Mouse (Mus musculus): Measurements from ENCODE around the gene Samd4.

The Samd4 gene

DNA sequence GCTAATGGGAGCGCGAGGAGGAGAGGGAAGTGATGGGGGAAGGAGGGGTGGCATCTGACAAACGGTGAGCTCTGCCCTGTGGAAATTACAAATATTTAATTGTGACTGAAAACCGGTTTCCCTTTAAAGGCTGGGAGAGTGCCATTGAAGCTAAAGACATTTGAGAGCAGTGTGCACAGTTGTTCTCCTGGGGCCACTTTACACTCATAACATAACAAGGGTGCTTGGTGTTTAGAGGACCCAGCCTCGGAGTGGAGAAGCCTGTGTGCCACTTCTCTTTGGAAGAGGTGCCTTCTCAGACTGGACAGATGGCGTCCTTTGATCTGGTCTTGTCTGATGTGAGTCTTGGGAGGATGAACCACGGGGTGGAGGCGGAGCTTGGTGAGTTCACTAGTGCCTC is 26.2 kb downstream of the Samd4 start:
- no peak for DNase-seq (ENCODE audit: extremely low spot score)

DNA sequence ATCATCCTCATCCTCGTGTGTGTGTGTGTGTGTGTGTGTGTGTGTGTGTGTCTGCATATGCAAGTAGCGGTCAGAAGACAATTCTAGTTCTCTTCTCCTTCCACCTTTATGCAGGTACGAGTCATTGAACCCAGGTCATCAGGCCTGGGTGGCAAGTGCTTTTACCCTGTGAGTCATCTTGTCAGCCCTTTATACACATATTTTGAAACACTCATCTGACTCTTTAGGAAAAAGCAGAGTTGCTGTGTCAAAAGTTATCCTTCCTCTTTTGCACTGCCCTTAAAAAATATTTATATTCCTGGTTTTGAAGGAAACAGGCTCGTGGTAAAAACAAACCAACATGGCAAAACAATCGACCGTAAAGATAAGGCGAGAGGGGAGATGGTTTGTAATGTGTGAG is 29.8 kb downstream of the Samd4 start:
- DNase-seq (ENCODE audit: extremely low spot score) = no peak

DNA sequence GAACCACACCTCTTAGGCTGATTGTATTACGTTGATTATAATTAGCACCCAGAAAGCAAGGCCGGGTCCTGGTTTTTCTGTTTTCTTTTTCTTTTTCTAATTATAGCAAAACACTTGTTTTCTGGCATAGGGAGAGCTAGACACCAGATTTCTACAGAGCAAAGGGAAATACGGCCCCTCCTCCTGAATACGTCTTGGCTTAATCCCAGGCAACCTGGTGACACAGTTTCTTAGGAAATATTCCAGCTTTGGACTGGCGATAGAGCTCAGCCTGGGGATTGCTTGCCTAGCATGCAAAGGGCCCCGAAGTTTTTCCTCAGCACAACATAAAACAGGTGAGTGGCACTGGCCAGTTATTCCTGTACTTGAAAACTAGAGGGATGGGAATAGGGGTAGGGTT is 31.7 kb downstream of the Samd4 start:
- no peak for DNase-seq (ENCODE audit: extremely low spot score)

DNA sequence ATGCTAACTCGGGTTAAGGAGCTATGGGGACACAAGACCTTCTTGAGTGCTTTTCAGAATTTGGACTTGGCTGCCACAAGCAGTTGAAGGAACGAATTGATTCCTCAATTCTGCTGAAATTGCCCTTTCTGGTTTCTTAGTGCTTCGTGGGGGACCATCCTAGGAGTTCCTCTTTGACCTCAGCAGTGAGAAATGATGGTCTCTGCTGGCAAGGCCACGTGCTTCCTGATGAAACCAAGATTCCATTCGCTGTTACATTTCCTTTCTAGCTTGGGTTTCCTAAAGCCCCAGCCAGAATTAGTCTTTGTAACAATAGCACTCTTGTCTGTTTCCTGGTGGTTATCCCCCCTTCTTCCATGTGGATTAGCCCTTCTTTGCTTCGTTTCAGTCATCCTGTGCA is 32.9 kb downstream of the Samd4 start:
- no peak for DNase-seq (ENCODE audit: extremely low spot score)

DNA sequence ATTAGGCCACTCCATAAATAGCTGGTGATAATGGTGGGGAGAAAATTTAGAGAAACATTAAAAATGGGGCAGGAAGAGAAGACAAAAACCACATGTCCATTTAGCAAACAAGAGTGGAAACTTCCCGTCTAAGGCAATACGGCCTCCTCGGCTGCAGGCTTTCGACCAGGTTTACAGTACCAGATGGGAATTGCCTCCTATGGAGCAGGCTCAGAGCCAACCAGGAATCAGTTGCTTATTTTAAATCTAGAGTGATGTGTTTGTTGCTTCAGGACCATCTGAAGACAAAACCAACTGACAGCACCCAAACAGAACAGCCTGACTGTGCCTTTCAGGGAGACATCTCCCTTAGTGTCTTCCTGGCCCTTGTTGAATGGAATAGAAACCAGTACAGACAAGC is 33.9 kb downstream of the Samd4 start:
- no peak for DNase-seq (ENCODE audit: extremely low spot score)

DNA sequence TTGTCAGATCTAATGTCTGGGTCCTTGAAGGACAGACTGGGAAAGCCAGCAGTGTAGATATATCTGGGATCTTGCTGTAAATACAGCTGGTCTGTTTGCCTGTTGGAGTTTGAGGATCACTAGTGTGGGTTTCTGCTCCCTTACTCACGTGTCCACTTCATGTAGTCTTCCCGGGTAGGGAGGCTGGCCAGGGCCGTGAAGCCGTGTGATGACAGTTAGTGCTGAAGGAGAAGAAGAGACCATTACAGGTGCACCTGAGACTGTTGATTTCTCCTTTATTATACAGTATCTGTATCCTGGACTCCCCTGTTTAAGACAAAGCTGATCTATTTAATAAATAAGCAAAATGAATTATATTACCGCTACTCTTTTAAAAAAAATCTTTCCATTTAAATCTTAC is 34.5 kb downstream of the Samd4 start:
- no peak for DNase-seq (ENCODE audit: extremely low spot score)

DNA sequence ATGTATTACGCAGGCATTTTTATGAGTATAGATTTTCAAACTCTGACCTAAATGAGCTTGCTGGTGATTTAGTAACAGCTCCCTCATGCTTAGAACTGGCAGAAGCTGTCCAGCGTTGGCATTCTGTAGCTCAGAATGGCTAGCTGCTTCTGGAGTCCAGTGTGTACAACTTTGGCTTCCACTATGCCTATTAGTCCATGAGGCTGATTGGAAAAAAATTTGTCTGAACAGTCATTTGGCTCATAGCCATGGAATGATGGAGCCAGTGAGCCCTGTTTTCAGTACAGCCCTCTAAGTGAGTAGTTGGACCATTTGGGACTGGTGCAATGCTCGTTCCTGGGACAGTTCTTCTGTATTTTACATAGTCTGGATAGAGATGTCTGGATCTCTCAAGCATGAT is 34.9 kb downstream of the Samd4 start:
- no peak for DNase-seq (ENCODE audit: extremely low spot score)

DNA sequence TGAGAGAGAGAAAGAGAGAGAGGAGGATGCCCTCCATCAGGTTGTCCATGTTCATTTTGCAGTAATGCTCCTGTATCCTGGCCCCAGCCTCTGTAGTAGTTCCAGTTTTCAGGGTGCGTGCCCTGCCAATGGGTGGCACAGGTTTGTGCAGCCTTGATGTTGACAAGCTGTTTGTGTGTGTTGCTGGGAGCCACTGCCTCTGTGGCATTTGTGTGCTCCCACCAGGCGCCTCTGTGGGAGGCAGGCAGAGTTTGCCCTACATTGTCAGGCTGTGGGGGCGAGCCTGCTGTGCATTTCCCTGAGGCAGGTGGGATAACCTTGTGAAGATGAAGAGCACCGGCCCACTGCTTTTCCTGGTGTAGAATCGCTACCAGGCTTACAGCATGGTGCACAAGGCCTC is 37.8 kb downstream of the Samd4 start:
- no peak for DNase-seq (ENCODE audit: extremely low spot score)

DNA sequence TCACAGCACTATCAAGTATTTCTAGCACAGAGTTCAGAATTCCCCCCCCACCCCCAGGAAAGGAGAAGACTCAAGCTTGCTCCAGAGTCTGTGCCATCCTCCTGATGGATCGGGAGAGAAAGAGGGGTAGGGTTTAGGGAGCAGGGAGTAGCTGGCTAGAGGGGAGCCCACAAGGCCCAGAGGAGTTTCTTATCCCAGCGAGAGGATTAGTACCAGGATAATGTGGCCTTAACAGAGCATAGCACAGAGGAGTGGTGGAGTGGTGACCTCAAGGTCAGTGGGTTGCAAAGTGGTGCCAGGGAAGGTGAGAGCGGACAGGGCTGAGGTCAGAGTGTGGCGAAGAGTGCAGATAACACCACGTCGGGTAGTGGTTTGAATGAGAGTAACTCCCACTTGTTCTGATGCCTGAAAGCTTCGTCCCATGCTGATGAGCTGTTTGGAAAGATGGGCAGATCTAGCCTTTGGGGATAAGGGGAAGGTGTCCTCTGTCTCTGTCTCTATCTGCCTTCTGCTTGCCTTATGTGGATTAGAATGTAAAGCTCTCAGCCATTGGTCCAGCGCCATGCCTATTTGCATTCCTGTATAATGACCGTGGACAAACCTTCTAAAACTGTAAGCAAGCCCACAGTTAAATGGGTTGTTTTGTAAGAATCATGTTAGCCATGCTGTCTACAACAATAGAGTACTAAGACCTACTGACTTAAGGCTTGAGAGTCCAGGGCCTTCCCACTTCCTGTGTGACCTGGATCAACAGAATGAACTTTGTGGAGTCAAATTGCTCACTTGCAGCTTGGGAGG is 38.7 kb downstream of the Samd4 start:
- DNase-seq (ENCODE audit: extremely low spot score) = peak; percentile 19

DNA sequence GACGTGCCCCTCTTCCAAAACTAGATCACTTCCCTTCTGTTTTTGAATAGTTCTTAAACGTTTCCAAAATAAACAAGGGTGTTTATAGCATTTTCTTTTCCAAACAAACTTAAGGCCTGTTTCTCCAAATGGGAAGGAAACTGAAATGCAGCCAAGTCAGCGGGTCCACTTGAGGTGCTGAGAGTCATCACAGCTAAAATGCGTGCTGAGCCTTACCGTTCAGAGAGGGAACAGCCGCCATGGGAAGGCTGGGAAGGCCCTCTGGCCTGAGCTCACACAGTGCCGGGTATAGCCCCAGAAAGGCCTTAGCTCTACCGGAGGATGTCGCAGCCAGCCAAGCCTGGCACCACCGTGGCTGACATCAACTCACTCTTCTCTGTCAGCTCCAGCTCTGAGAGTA is 41.3 kb downstream of the Samd4 start:
- DNase-seq (ENCODE audit: extremely low spot score) = no peak

DNA sequence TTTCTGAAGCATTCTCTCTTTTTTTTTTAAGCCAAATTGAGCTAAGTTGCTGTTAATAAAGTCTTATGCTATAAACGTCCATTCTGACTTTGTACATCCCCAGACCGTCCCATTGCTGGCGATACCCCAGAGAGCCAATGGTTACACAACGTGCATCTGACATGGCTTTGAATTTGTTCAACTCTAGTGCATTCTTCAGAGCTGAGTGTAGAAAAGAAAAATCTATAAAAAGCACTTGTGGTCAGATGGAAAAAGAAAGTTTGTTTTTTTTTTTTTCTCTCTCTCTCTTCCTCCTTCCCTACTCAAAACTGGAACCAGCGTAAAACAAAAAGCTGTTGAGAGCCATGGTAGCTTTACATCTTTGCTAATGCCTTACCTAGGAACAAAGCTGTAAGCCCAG is 41.8 kb downstream of the Samd4 start:
- DNase-seq (ENCODE audit: extremely low spot score) = no peak

DNA sequence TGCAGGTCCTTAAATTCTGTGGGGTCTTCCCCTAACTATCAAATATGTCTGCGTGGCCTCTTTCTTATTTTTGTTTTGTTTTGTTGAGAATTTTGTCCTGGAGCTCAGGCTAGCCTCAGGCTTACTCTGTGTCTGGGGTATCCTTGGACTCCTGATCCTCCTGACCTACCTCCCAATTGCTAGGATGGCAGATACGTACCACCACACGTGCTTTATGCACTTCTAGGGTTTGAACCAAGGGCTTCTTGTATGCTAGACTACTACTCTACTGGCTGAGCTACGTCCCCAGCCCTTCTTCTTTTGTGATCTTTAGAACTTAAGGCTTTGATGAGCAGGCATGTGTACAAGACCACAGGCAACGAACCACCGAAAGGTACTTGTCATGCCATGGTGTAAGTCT is 45.9 kb downstream of the Samd4 start:
- DNase-seq (ENCODE audit: extremely low spot score) = no peak

DNA sequence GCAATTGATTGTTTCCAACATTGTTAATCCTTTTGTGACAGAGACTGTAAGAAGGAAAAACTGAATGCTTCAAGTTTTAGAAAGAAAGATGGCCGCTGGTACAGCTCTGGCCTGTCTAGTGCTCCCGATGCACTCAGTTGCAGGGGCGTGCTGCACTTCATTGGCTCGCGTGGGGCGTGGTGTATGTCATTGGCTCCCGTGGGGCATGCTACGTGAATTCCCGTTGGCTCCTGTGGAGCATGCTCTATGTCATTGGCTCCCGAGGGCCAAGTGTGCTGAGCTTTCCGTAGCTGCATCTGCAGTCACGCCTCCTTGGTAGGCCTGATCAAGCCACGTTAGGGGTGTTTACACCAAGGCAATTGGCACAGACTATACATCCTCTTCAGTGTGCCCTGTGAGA is 49.5 kb downstream of the Samd4 start:
- DNase-seq (ENCODE audit: extremely low spot score) = no peak

DNA sequence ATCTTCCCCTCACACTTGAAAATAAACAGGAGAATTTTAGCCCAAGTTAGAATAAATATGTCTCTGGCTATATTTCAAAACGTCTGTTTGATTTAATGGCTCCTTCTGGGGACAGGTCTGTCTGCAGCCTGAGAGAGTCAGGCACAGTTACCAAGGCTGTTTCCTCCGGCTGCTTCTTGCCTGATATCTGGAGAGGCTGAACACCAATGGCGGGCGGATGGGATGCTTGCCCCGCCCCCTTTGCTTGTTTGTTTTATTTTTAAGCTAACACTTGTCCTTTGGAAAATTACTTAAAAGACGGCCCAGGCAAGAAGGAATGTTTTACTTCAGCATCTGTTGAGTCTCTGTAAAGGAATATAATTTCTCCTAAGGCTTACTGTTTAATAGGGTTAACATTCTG is 50.1 kb downstream of the Samd4 start:
- no peak for DNase-seq (ENCODE audit: extremely low spot score)

DNA sequence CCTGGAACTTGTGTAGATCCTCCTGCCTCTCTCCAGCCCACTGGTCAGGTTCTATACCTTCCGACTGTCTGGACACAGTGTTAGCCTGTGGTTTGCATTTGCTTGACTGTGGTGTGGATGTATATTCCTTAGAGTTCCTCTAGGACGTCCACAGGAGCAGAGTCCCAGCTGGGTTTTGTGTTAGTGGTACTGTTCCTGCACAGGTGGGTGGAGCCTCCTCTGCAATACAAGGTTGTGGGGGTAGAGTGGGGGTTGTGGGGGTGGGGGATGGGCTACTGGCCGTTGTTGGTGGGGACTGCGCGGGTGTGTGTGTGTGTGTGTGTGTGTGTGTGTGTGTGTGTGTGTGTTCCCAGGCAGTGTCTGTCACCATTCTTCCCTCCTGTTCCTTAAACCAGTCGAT is 58.4 kb downstream of the Samd4 start:
- no peak for DNase-seq (ENCODE audit: extremely low spot score)

DNA sequence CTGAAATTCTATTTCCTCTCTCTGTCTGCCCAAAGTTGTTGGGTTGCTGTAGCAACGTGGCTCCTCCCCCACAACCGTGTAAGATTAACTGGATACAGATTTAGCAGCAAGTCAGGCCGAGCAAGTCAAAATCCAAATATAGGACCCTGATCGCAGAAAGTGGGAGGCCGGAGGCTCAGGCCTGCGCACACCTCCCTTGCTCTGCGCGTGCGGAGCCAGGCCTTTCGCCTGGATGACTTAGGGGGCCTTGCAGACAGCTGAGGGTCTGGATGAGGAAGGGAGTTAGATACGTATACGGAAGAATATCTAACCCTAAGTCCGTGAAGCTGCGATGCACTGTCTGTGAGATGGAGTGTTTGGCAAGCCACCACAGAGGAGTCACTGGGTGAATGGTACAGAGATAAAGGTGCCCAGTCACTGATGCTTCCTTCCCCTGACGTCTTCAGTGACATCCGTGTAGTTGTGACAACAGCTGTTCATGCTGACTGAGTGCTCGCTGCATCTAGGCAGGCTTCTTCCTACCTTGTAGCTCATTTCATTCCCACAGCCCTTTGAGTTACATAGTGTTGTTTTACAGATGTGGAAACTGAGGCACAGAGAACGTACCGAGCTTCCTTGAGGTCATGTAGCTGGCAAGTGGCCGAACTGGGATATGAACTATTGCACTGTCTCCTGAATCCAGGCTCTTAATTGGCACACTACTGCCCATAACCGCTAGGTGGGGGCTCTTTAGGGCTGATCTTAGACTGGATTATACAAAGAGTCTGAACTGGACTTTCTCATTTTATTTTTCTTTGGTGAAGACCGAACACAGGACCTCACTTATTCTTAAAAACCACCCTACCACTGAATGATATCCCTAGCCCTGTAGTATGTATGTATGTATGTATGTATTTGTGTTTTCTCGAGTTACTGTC is 59.5 kb downstream of the Samd4 start:
- DNase-seq (ENCODE audit: extremely low spot score) = no peak

DNA sequence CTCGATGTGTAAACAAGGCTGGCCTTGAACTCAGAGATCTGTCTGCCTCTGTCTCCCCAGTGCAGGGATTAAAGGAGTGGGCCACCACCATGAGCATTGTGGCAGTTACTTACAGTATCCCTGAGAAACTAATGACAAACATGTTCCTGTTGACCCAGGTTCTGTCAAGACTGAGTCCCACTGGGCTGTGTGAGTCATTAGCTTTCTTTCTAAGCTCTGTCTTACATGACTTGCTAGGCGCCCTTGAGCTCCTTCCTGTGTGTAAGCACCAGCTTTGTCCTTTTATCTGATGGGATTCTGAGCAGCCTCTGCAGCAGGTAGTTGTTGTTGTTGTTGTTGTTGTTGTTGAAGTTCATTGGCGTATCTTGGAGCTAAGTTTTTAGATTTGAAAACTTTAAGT is 61.8 kb downstream of the Samd4 start:
- DNase-seq (ENCODE audit: extremely low spot score) = no peak

DNA sequence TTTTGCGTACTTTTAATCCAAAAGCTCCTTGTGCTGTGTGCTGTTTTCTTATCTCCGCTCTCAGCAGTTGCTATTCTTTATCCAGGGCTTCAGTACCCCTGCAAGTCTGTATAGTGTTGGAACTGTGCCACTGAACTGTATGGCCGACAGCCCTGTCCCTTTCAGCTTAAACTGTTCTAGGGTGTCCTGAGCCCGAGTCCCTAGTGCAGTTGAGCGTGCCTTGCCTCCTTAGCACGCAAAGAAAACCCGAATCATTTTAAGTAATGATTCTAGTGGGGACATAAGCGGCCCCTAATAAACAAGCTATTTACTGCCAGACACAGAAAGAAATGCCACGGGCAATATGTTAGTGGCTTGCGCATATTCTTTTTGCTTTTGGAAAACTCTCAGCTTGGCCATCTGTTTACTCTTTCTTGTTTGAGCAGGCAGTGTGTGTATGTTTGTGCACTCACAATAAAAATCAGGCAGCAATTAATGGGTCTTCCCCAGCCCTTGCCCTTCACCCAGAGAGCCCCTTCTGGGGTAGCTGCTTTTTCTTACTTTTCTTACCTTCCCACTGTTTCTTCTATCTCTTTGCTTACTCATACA is 63.3 kb downstream of the Samd4 start:
- no peak for DNase-seq (ENCODE audit: extremely low spot score)

DNA sequence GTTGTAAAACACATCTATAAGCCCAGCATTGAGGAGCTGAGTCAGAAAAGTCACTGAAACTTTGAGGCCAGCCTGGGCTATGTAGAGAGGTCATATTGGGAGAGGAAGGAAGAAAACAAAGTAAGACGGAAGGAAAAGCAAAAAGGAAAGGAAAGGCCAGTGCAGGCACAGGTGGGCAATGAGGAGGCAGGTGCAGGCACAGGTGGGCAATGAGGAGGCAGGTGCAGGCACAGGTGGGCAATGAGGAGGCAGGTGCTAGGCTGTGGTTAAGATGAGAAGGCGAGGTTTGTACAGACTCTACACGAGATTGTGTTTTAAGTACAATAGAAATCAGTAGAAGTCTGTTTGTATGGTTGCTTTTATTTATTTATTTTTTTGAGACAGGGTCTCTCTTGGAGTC is 65.0 kb downstream of the Samd4 start:
- DNase-seq (ENCODE audit: extremely low spot score) = no peak

DNA sequence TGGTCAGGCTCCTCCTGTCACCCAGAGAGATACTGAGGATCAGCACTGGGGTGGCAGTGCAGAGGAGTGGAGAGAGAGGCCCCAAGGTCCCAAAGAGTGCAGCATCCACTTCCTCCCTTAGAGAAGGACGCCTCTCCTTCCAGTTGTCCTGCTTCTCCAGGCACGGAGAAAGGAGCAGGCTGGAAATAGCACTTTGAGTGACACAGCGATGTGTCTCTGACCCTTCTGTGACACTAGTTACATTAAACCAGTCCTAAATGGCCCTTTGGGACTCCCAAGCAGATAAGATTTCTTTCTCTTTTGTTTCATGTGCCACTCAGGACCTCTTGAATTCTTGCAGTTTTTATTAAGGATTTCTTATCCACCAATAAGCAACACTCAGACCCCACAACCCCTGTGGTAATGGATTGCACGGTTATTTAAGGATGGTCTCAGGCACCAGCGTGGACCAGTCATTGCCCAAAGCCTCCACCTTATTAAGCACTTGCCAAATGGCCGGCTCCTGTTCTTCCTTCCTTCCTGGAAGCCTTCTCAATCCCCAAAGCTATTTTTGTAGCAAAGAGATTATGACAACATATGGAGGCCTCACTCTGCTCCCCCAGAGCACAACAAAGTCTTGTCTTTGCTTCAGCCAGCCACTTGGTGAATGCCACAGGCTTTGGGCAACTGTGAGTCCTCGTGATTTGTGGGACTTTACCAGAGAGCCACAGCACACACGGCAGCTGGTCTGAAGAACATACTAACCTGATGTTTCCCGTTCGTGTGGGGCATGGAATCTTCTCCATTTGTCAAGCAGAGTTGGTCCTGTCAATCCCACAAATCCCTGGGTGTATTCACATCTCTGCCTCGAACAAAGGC is 68.1 kb downstream of the Samd4 start:
- peak; percentile 15 for DNase-seq (ENCODE audit: extremely low spot score)

DNA sequence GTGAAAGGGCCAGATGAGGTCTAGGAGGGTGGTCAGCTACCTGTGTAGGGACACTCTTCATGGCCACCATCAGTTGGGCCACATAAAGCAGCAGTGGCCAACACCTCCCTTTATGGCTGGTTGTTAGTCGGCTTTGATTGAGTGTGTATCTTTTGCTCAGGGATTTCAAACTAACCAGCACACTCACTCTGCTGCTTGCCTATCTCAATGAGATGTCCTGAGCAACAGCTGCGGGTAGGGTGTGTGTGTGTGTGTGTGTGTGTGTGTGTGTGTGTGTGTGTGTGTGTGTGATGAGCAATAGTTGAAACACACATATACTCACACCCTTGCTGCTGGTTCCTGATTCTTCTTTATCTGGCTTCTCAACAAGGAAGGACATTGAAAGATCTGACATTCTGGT is 69.6 kb downstream of the Samd4 start:
- DNase-seq (ENCODE audit: extremely low spot score) = no peak

DNA sequence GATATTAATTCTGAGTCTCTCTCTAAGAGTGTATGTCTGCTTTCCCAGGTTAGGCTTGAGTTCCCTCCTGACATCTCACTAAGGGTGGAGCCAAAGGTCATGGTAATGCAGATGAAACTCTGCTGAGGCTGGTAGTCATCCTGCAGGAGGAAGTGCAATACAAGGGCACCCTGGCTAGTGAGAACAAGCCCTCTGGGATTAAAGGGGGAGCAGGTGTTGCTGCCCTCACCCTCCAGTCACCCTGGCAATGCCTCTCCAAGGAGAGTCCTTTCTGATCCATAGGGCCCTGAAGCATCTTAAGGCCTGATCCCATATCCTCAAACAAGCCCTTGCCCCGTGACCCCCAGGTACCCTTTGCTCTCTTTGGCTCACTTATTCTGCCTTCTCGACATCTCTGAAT is 72.5 kb downstream of the Samd4 start:
- DNase-seq (ENCODE audit: extremely low spot score) = no peak

Measured in embryo, embryonic 9.5 days (tissue).